Mouse (Mus musculus): ENCODE data around the gene Zdhhc14.

- TF ChIP-seq TCF3 (IDR thresholded peaks at IDR 0.05; ENCODE audit: insufficient read length, low read depth), result no peak
- TF ChIP-seq POLR2A (IDR thresholded peaks at IDR 0.05; ENCODE audit: insufficient read length, low read depth), result no peak
- no peak for TF ChIP-seq MYOG (IDR thresholded peaks at IDR 0.05; ENCODE audit: control insufficient read depth in 1 of 3, insufficient read depth in 1 of 3, insufficient read length in 2 of 3, low read depth in 2 of 3)
- TF ChIP-seq CEBPB (IDR thresholded peaks at IDR 0.05; ENCODE audit: insufficient read depth, poor library complexity, severe bottlenecking), result no peak
- no peak for TF ChIP-seq TCF12 (IDR thresholded peaks at IDR 0.05; ENCODE audit: insufficient read depth, poor library complexity, severe bottlenecking)
- TF ChIP-seq MYOD1 (IDR thresholded peaks at IDR 0.05; ENCODE audit: control insufficient read depth in 1 of 3, insufficient read length in 2 of 3, low read depth in 2 of 3), result no peak
- no peak for TF ChIP-seq USF1 (IDR thresholded peaks at IDR 0.05; ENCODE audit: low read depth)
- TF ChIP-seq SRF (IDR thresholded peaks at IDR 0.05; ENCODE audit: control insufficient read depth, insufficient read length, low read depth), result no peak
- TF ChIP-seq MAX (IDR thresholded peaks at IDR 0.05; ENCODE audit: low read depth), result no peak
These were observed 248.7 kb downstream of the Zdhhc14 start for GRCm38 (mm10) chr17:5741061-5741460.
